Mouse (Mus musculus): ENCODE measurements around the gene Zfr2. TPM values are rescaled to one million over a fixed set of nuclear protein-coding genes. Genes with fewer than 3 reads are reported as not detected.

Zfr2 gene
- polyA plus RNA-seq, 1 experiment from 2014 or later: 34.0 TPM

DNA sequence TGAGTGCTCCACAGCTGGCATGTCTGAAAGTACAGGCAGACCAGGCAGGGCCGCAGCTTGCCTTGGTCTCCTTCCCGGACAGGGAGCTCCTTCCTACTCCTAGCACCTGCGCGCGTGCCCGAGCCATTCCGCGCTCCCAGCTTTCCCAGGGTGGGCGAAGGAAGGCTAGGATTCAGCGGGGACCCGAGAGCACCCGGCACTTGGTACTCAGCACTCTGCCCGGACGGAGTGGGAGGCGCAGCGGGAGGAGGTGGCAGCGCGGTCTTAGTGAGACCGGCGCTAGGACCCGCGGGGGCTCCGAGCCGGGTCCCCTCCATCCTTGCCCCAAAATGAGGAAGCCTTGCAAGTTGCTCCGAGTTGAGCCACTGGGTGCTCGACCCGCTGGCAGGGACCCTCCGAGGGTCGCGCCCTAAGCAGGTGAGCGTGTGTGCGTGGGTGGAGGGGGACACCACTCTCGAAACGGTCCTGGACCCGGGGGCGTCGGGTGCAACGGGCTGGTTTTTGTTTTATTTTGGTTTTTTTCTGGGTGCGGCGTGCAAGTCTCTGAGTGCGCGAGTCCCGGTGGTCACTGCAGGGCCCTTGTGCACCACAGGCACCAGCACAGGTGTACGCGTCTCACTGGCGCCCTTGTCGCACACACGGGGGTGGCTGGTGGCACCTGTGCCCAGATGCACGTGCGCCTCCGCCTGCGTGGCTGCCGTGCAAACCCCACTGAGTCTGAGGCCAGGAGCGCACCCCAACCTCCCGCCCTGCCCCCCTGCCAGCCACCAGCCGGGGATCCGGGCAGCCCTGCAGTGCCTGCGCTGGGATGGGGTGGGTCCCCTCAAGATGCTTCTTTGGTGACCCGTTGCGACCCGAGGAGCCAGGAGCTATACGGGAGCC, 24.4 kb downstream of the Zfr2 start:
- Histone ChIP-seq H3K4me2 (peak overlapping the region; percentile 91), H3K36me3 (no peaks in the 10 kb centered on the region; the same call in 1 of the 2 replicates), H3K4me3 (peak overlapping the region; percentile 55), H3K4me1 (replicated peaks) (peaks cover 38% of the 10 kb centered on the region), H3K9ac (peak overlapping the region; percentile 54), H3K27me3 (peaks cover 30% of the 10 kb centered on the region), H3K27ac (replicated peaks) (no peak overlapping the region), H3K9me3 (no peaks in the 10 kb centered on the region)
- 2% methylated on average over 62 of the region's 62 CpGs for WGBS
- ATAC-seq (ENCODE audit: low FRiP score, low read depth): no peak

DNA sequence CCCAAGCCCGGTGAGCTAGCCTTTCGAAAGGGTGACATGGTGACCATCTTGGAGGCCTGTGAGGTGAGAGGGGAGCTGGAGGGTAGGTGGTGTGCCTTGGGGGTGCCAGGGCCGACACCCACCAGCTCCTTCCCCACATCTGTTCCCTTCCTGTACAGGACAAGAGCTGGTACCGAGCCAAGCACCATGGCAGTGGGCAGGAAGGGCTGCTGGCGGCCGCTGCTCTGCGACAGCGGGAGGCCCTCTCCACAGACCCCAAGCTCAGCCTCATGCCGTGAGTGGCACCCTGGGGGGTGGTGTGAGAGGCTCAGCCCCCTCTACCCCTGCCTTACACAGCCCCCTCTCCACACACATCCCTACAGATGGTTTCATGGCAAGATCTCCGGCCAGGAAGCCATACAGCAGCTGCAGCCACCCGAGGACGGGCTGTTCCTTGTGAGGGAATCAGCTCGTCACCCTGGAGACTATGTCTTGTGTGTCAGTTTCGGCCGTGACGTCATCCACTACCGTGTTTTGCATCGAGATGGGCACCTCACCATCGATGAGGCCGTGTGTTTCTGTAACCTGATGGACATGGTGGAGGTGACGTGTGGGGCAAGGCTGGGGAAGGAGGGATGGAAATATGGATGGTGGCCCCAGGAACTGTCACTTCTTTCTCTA, 26.4 kb downstream of the Zfr2 start:
- Histone ChIP-seq H3K9ac (no peak overlapping the region), H3K4me3 (no peak overlapping the region), H3K36me3 (no peaks in the 10 kb centered on the region; the same call in 1 of the 2 replicates), H3K9me3 (no peaks in the 10 kb centered on the region), H3K27me3 (peaks cover 30% of the 10 kb centered on the region), H3K4me1 (replicated peaks) (peaks cover 27% of the 10 kb centered on the region), H3K27ac (replicated peaks) (no peak overlapping the region), H3K4me2 (0 out of 2 replicates have a peak overlapping the region, but pooled peaks have one; percentile 21)
- ATAC-seq (ENCODE audit: low FRiP score, low read depth): peak; percentile 5; the same call in 1 of the 2 replicates
- WGBS: 36% methylated on average over 21 of the region's 21 CpGs

DNA sequence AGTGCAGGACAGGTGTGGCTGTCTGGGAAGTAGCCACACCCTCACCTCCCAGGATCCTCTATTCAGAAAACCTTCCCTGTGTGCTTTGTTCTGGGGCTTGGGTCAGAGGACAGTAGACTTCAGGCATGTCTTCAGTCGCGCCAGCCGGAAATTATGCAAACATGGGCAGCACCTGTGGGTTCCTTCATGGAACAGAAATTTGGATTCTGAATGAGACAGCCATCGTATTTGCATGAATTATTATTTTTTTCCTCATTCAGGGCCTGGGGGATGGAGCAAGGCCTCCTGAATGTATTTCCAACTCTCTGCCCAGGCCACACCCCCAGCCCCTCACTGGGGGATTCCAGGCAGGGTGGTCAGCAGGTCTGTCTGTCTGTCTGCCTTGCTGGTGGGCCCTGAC, 28.1 kb downstream of the Zfr2 start:
- peaks cover 30% of the 10 kb centered on the region for H3K27me3 ChIP-seq
- peaks cover 36% of the 10 kb centered on the region for H3K4me1 ChIP-seq (replicated peaks)
- ATAC-seq (ENCODE audit: low FRiP score, low read depth): no peak
- no peak overlapping the region for H3K27ac ChIP-seq (replicated peaks)
- H3K9ac ChIP-seq: no peak overlapping the region
- no peaks in the 10 kb centered on the region for H3K9me3 ChIP-seq
- H3K36me3 ChIP-seq: peaks cover 4% of the 10 kb centered on the region; the same call in 1 of the 2 replicates
- no peak overlapping the region for H3K4me2 ChIP-seq
- WGBS: 87% methylated on average over 4 of the region's 4 CpGs
- H3K4me3 ChIP-seq: no peak overlapping the region

DNA sequence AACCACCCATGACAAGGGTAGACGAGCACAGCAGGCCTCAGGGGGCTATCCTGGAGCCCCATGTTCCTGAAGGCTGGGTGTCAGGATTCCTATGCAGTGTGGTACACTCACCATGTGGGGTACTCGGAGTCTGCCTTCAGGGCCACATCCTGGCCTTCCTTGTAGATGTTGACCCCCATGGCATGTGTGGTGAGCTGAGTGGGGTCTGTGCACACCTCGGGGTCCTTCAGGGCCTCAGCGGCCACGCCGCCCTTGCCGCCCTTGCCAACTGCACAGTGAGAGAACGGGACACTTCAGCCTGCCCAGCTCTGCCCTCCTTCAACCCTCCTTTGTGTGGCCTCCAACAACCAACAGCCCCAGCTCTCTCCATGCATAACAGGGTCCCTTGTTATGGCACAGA, 32.6 kb downstream of the Zfr2 start:
- ATAC-seq (ENCODE audit: low FRiP score, low read depth): peak; percentile 6; the same call in 1 of the 2 replicates
- Histone ChIP-seq H3K9me3 (no peaks in the 10 kb centered on the region), H3K27ac (replicated peaks) (no peak overlapping the region), H3K27me3 (no peaks in the 10 kb centered on the region), H3K9ac (no peak overlapping the region), H3K36me3 (peaks cover 4% of the 10 kb centered on the region; the same call in 1 of the 2 replicates), H3K4me3 (peak overlapping the region; percentile 69; the same call in 1 of the 2 replicates), H3K4me1 (replicated peaks) (peaks cover 26% of the 10 kb centered on the region), H3K4me2 (peak overlapping the region; percentile 59)
- 91% methylated on average over 8 of the region's 8 CpGs for WGBS

DNA sequence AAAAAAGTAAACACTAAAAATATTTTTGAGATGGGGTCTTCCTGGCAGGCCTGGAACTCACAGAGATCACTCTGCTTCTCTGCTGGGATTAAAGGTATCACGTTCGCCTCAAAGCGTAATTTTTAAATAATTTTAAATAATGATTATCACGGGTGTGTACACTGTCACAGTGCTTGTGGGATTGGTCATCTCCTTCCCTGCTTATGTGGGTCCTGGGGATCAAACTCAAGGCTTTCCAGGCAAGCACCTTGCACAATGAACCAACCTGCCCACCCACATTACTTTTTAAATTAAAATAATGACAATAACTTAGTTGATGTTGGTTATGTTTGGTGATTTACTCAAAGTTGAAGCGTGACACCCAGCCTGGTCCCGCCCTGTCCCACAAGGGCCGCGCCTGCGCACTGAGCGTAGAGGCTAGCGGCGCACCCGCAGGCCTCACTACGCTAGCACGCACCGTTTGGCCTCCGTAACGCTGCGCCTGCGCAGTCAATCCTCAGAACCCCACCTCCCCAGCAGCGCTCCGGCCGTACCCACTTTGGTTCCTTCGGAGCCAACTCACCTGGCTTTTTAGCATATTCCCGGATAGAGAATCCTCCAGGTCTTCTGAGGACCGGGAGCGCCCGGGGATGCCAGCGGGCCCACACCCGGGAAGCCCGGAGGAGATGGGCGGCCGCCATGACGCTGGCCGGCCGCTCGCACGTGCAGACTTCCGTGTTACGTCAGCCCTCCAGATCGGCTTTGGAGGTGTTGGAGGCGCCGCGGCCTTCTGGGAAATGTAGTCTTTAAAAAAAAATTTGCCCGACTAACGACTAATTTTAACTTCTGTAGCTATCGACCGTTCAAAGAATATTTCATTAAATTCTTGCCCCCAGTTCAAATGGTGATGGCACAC, 33.5 kb downstream of the Zfr2 start, which contains the start of the genes Mrpl54 and Apba3:
Gene Mrpl54 (minus strand): TSS at position 724 of the 895 bp plus-strand sequence.
Gene Apba3 (plus strand): TSS at position 750 of the 895 bp plus-strand sequence.
- H3K4me2 ChIP-seq: peak within 1 kb of the TSS; percentile 76
- H3K9me3 ChIP-seq: no peaks in the 10 kb centered on the region
- peak within 1 kb of the TSS; percentile 66 for H3K9ac ChIP-seq
- peaks cover 9% of the 10 kb centered on the region for H3K36me3 ChIP-seq
- peak within 1 kb of the TSS; percentile 69 for H3K4me3 ChIP-seq
- H3K4me1 ChIP-seq (replicated peaks): peaks cover 26% of the 10 kb centered on the region
- peak; percentile 92 for ATAC-seq (ENCODE audit: low FRiP score, low read depth)
- peak within 1 kb of the TSS; percentile 90 for H3K27ac ChIP-seq (replicated peaks)
- H3K27me3 ChIP-seq: no peaks in the 10 kb centered on the region
- under 1% methylated on average over 48 of the region's 48 CpGs for WGBS

DNA sequence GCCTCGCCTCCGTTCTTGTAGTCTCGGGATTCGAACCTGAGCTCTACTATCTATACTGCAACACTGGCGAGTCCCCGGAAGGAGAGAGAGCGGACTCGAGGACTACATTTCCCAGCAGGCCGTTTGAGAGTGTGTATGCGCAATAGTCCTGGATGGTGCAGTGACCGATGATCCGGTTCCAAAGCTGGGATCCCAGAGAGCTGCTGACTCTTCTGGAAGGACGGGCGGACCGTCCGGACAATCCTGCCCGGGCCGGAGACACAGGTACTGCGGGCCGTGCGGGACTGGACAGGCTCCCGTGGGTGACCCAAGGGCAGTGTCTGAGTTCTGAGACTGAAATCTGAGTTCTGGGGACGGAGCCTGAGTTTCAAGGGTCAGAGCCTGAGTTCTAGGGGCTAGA, 35.1 kb downstream of the Zfr2 start:
- peak; percentile 49; the same call in 1 of the 2 replicates for ATAC-seq (ENCODE audit: low FRiP score, low read depth)
- Histone ChIP-seq H3K27me3 (no peaks in the 10 kb centered on the region), H3K4me1 (replicated peaks) (peaks cover 26% of the 10 kb centered on the region), H3K9ac (peak overlapping the region; percentile 72), H3K9me3 (no peaks in the 10 kb centered on the region), H3K27ac (replicated peaks) (0 out of 2 replicates have a peak overlapping the region, but pooled peaks have one; percentile 35), H3K4me3 (peak overlapping the region; percentile 60), H3K4me2 (peak overlapping the region; percentile 76), H3K36me3 (peaks cover 21% of the 10 kb centered on the region)
- WGBS: 3% methylated on average over 23 of the region's 23 CpGs

DNA sequence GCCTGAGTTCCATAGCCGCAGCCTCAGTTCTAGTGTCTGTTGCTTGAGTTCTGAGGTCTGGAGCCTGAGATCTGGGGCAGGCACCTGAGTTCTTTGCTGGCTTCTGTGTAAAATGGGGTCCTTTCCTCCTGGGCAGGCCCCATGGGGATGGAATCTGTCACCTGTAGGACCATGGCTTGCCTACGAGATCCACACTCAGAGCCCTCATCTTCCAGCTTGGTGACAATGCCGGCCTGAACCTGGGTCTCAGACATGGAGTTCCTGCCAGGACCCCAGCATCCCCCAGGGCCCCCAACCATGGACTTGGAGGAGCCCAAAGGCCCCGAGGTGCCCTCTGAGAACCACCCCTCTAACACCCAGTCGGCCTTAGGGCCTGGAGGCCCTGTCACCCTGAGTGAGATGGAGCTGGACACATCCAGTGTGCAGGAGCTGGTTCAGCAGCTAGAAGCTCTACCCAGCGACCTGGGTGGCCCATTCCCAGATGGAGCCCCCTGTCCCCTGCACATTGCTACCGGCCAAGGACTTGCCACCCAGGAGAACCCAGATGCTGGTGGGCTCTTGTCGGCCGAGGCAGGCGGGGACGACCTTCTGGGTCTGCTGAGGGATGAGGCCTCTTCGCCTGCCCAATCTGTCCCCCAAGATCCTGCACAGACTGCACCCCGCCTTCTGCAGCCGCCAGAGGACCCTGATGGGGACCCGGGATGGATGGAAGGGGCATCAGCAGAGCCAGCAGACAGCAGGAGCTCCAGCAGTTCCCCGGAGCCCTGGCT, 35.9 kb downstream of the Zfr2 start:
- Histone ChIP-seq H3K27me3 (no peaks in the 10 kb centered on the region), H3K4me3 (peak overlapping the region; percentile 60), H3K4me1 (replicated peaks) (peaks cover 26% of the 10 kb centered on the region), H3K27ac (replicated peaks) (no peak overlapping the region), H3K9ac (peak overlapping the region; percentile 72), H3K4me2 (peak overlapping the region; percentile 76), H3K36me3 (peaks cover 26% of the 10 kb centered on the region), H3K9me3 (no peaks in the 10 kb centered on the region)
- ATAC-seq (ENCODE audit: low FRiP score, low read depth): no peak
- 86% methylated on average over 16 of the region's 16 CpGs for WGBS

DNA sequence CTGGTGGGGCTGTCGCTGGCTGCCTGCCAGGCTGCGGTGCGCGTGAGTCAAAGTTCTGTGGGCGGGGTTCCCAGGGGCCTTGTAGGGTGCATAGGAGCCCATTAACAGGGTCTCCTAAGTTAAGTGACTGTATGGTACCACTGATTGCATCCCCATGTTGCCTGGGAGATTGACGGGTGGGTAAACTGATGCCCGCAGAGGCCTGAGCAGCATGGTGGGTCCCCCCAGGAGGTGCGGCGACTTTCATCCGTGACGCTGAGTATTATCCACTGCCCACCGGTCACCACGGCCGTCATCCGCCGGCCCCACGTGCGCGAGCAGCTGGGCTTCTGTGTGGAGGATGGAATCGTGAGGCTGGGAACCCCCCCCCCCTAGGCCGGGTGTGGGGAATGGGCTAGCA, 39.4 kb downstream of the Zfr2 start:
- Histone ChIP-seq H3K4me3 (no peak overlapping the region), H3K27me3 (no peaks in the 10 kb centered on the region), H3K9ac (no peak overlapping the region), H3K36me3 (peaks cover 22% of the 10 kb centered on the region), H3K27ac (replicated peaks) (no peak overlapping the region), H3K4me1 (replicated peaks) (peaks cover 17% of the 10 kb centered on the region), H3K4me2 (no peak overlapping the region), H3K9me3 (no peaks in the 10 kb centered on the region)
- no peak for ATAC-seq (ENCODE audit: low FRiP score, low read depth)
- WGBS: 95% methylated on average over 20 of the region's 21 CpGs

DNA sequence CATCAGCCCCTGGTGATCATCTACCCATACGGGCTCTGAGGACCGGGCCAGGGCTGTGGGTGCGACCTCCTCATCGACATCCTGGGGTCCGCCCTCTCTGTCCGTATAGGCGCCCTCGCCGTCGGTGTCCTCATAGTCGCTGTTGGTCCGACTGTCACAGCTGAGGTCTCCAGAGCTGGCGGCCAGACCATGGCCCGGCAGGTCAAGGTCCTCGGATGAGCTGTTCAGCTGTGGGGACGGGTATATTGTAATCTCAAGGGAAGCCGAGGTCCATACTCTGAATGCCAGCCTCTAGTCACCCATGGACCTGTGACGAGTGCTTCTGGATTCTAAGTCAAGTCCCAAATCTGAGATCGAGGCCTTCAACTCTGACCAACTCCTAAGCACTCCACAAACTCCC, 40.9 kb downstream of the Zfr2 start:
- WGBS: 95% methylated on average over 19 of the region's 19 CpGs
- ATAC-seq (ENCODE audit: low FRiP score, low read depth): no peak
- Histone ChIP-seq H3K4me2 (no peak overlapping the region), H3K36me3 (peaks cover 22% of the 10 kb centered on the region), H3K9ac (no peak overlapping the region), H3K27ac (replicated peaks) (no peak overlapping the region), H3K27me3 (no peaks in the 10 kb centered on the region), H3K9me3 (no peaks in the 10 kb centered on the region), H3K4me3 (no peak overlapping the region), H3K4me1 (replicated peaks) (peaks cover 5% of the 10 kb centered on the region)

DNA sequence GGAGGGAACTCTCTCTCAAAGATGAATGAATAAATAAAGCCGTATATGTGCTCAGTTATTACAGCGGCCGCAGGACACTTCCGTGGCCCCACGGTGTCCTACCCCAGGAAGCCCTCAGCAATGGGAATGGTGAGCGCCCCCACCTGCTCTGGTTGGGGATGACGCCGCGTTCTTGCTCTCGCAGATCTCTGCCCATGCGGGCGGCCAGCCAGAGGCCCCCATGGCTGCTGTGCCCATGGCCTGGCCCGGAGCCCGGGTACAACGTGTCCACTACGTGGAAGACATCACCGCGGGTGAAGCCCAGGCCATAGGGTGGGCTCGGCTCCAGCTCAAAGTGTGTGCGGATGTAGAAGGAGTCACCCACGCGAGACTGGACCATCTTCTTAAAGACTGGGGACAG, 44.7 kb downstream of the Zfr2 start:
- Histone ChIP-seq H3K27me3 (peaks cover 3% of the 10 kb centered on the region; the same call in 1 of the 2 replicates), H3K4me2 (no peak overlapping the region), H3K4me3 (no peak overlapping the region), H3K27ac (replicated peaks) (no peak overlapping the region), H3K9ac (no peak overlapping the region), H3K36me3 (peaks cover 9% of the 10 kb centered on the region), H3K4me1 (replicated peaks) (no peaks in the 10 kb centered on the region), H3K9me3 (no peaks in the 10 kb centered on the region)
- WGBS: 74% methylated on average over 22 of the region's 22 CpGs
- ATAC-seq (ENCODE audit: low FRiP score, low read depth): no peak

DNA sequence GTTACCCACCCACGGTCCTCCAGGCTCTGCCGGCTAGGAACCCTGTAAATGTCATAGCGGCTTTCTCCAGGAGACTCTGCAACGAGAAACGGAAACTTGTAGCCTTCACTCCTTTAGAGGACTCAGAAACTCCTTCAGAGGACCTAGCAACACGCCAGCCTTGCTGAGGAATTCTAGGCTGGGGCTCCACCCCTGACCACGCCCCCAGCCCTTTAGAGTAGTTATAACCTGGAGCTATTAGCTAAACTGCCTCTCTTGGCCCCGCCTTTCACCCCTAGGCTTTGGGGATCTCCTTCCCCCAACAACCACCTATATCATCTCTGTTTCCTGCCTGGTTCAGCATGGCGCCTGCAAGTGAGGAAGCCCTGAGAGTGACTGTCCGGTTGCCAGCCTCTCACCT, 46.5 kb downstream of the Zfr2 start:
- H3K9ac ChIP-seq: no peak overlapping the region
- H3K4me3 ChIP-seq: no peak overlapping the region
- no peaks in the 10 kb centered on the region for H3K4me1 ChIP-seq (replicated peaks)
- no peak overlapping the region for H3K4me2 ChIP-seq
- peaks cover 10% of the 10 kb centered on the region; the same call in 1 of the 2 replicates for H3K27me3 ChIP-seq
- no peaks in the 10 kb centered on the region for H3K9me3 ChIP-seq
- WGBS: 45% methylated on average over 10 of the region's 10 CpGs
- no peak for ATAC-seq (ENCODE audit: low FRiP score, low read depth)
- H3K27ac ChIP-seq (replicated peaks): no peak overlapping the region
- no peaks in the 10 kb centered on the region for H3K36me3 ChIP-seq

All from hindbrain, embryonic 15.5 days (tissue).